Mouse (Mus musculus) limb, embryonic 13.5 days (tissue): ENCODE results near the gene Nefh. TPM values are rescaled to one million over a fixed set of nuclear protein-coding genes. Genes with fewer than 3 reads are reported as not detected.

Source experiments
- ATAC-seq: fragments of 200-750 bp; cut with Nextera tagmentation; 2 replicates; pipeline ENCODE4 v1.8.0; 2017; ENCODE audit warnings: low read depth, moderate number of reproducible peaks, moderate TSS enrichment; ENCODE audit not compliant: low FRiP score
- H3K27ac ChIP-seq: fragments of 300-500 bp; sonication (generic); 2 replicates; pipeline ENCODE4 v1.5.1; 2015; ENCODE audit warnings: inconsistent platforms, mild to moderate bottlenecking, moderate library complexity
- H3K27me3 ChIP-seq: fragments of 300-500 bp; sonication (generic); 2 replicates; pipeline ENCODE4 v1.6.1; 2015; ENCODE audit warnings: mild to moderate bottlenecking, inconsistent platforms
- H3K36me3 ChIP-seq: fragments of 300-500 bp; sonication (generic); 2 replicates; pipeline ENCODE4 v1.6.1; 2015; ENCODE audit warnings: inconsistent platforms, mild to moderate bottlenecking, moderate library complexity
- H3K4me1 ChIP-seq: fragments of 300-500 bp; sonication (generic); 2 replicates; pipeline ENCODE4 v1.6.1; 2015; ENCODE audit warnings: inconsistent platforms
- H3K4me2 ChIP-seq: fragments of 300-500 bp; sonication (generic); replicated peaks from 2 replicates; pipeline ENCODE4 v1.6.1; 2015; ENCODE audit warnings: inconsistent platforms, mild to moderate bottlenecking, moderate library complexity
- H3K4me3 ChIP-seq: fragments of 300-500 bp; sonication (generic); 2 replicates; pipeline ENCODE4 v1.5.1; 2015; ENCODE audit warnings: moderate library complexity, mild to moderate bottlenecking, inconsistent platforms
- H3K9ac ChIP-seq: fragments of 300-500 bp; sonication (generic); 2 replicates; pipeline ENCODE4 v1.6.1; 2015; ENCODE audit warnings: mild to moderate bottlenecking, inconsistent platforms
- H3K9me3 ChIP-seq: fragments of 300-500 bp; sonication (generic); 2 replicates; pipeline ENCODE4 v1.6.1; 2016; ENCODE audit warnings: inconsistent platforms
- WGBS: fragments of 180-500 bp; shearing (Covaris S2); methylation state at CpG from one replicate; pipeline ENCODE4 v1.1.7; 2015; 5-methylcytosine and 5-hydroxymethylcytosine counted together
- microRNA-seq: library from miRNA; unstranded; fragments of <30 nt; microRNA quantifications from one replicate; pipeline ENCODE4, GENCODE M21; 2016
- polyA plus RNA-seq: library from polyadenylated mRNA; unstranded; fragments of >200 nt; fragmentation: Nextera tagmentation; extraction: Ambion mirVana; gene quantifications from 2 replicates; pipeline ENCODE4 v1.2.1, GENCODE M21; 2015

Gene Nefh
- polyA plus RNA-seq, 1 experiment from 2014 or later, result 0.18 TPM

DNA sequence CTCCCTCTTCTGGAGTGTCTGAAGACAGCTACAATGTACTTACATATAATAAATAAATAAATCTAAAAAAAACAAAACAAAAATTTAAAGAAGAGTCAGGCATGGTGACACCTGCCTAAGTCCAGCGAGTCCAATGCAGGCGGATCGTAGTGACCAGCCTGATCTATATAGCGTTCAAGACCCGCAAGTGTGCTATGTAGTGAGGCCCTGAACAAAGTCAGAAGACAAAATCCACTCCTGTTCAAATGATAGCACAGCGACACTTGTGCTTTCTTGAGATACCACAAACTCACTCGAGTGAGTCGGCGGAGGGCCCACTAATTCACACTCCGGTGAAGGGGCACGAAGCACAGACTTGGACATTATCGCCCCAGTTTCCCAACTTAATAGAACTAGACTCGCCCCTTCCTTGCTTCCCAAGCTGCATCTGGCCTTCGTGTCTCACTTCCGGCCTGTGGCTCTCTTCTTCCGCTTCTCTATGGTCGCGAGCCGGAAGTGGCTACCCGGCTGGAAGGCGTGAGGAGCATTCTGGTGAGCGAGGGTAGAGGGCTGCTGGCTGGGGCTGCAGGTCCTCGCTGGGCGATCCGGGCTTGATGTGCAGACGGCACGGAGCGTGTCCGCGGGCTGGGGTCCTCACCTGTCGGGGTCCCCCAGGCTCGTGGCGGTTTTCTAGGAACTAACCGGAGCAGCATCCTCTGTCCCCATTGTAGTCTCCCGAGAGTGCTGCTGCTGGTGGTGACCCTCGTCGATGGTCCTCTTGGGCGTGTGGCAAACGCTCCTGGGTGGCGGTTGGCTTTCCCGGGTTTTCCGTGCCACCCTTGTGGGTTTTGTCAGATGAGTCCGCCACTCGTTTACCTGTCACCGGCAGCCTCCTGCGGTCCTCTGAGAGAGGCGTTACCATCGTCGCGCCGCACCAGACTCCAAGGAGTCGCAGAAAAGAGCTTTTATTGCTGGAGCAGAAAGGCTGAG, 52.7 kb downstream of the Nefh start, which contains the start of gene Thoc5:
Gene Thoc5, plus strand, starts transcription at position 473 of the 969 bp plus-strand sequence.
- H3K4me2 ChIP-seq, result peak within 1 kb of the TSS; percentile 92
- peaks cover 7% of the 10 kb centered on the region for H3K4me1 ChIP-seq
- ATAC-seq, result peak; percentile 92
- peak within 1 kb of the TSS; percentile 66; the same call in 1 of the 2 replicates for H3K27ac ChIP-seq
- peak within 1 kb of the TSS; percentile 85 for H3K9ac ChIP-seq
- 3% methylated on average over 52 of the region's 52 CpGs for WGBS
- peak within 1 kb of the TSS; percentile 84 for H3K4me3 ChIP-seq
- no peaks in the 10 kb centered on the region for H3K27me3 ChIP-seq
- H3K36me3 ChIP-seq, result peaks cover 47% of the 10 kb centered on the region
- H3K9me3 ChIP-seq, result no peaks in the 10 kb centered on the region

Small RNA genes lying within 50 kb of the gene (microRNA-seq; reads per million reads assigned to microRNA genes)
- not detected for gene Mir6918

Other genes starting within 250 kb of the Nefh start
- gene Uqcr10, start 243.7 kb downstream of the Nefh start, polyA plus RNA-seq, result 662 and 692 TPM in 2 replicates
- 63.4 and 65.3 TPM in 2 replicates for gene Zmat5, start 243.4 kb downstream of the Nefh start, polyA plus RNA-seq
- 0.13 and 0.23 TPM in 2 replicates for gene Cabp7, start 201.3 kb downstream of the Nefh start, polyA plus RNA-seq
- gene Nf2, start 98.5 kb downstream of the Nefh start, polyA plus RNA-seq, result 55.2 and 56.9 TPM in 2 replicates
- gene Nipsnap1, start 74.1 kb downstream of the Nefh start, polyA plus RNA-seq, result 75.2 and 78.7 TPM in 2 replicates
- gene Thoc5, start 52.7 kb downstream of the Nefh start, polyA plus RNA-seq, result 36.2 and 36.9 TPM in 2 replicates
- 49.9 and 54.4 TPM in 2 replicates for gene Ap1b1, start 38.8 kb upstream of the Nefh start, polyA plus RNA-seq
- gene Rasl10a, start 110.1 kb upstream of the Nefh start, polyA plus RNA-seq, result 4.2 and 5.2 TPM in 2 replicates
- 25.5 and 28.4 TPM in 2 replicates for gene Gas2l1, start 117.3 kb upstream of the Nefh start, polyA plus RNA-seq
- gene Rhbdd3, start 150.9 kb upstream of the Nefh start, polyA plus RNA-seq, result 25.1 and 25.9 TPM in 2 replicates
- gene Ewsr1, start 151.2 kb upstream of the Nefh start, polyA plus RNA-seq, result 920 and 938 TPM in 2 replicates
- 28.9 and 29.1 TPM in 2 replicates for gene Emid1, start 204.2 kb upstream of the Nefh start, polyA plus RNA-seq